Mouse (Mus musculus): ENCODE measurements around the gene Art1.

The Art1 gene

GRCm38 (mm10) chr7:102109171-102109570, 7.6 kb downstream of the Art1 start, which contains the start of gene Art5:
Art5 (minus strand) TSS chr7:102109489.
- in situ Hi-C loops (cut with MseI, MboI), result no loop called here

GRCm38 (mm10) chr7:102109746-102110145, 8.2 kb downstream of the Art1 start:
- in situ Hi-C loops (cut with MseI, MboI), result no loop called here

GRCm38 (mm10) chr7:102113151-102113729, 11.7 kb downstream of the Art1 start:
- in situ Hi-C loops (cut with MseI, MboI), result no loop called here

GRCm38 (mm10) chr7:102116579-102117331, 15.2 kb downstream of the Art1 start, which contains the start of gene Chrna10:
Chrna10 (minus strand) TSS chr7:102116828.
- in situ Hi-C loops (cut with MseI, MboI), result no loop called here

- in situ Hi-C loops (cut with MseI, MboI), result no loop called here
These were observed 15.8 kb downstream of the Art1 start for GRCm38 (mm10) chr7:102117382-102117781.

GRCm38 (mm10) chr7:102120326-102120725, 18.8 kb downstream of the Art1 start:
- in situ Hi-C loops (cut with MseI, MboI), result no loop called here

- in situ Hi-C loops (cut with MseI, MboI), result no loop called here
These were observed 30.9 kb downstream of the Art1 start for GRCm38 (mm10) chr7:102132395-102132794.

GRCm38 (mm10) chr7:102137464-102137863, 35.9 kb downstream of the Art1 start:
- in situ Hi-C loops (cut with MseI, MboI), result no loop called here

GRCm38 (mm10) chr7:102137898-102138297, 36.4 kb downstream of the Art1 start:
- in situ Hi-C loops (cut with MseI, MboI), result no loop called here

GRCm38 (mm10) chr7:102153691-102154090, 52.1 kb downstream of the Art1 start:
- in situ Hi-C loops (cut with MseI, MboI), result no loop called here
